Mouse (Mus musculus) CH12.LX (cell line): ENCODE measurements around the gene U2af1l4. TPM values are rescaled to one million over a fixed set of nuclear protein-coding genes. Genes with fewer than 3 reads are reported as not detected.

Source experiments
- DNase-seq: peaks from one replicate; pipeline ENCODE4 v3.0.0-alpha.2; 2013; ENCODE audit errors: extremely low read depth
- H3K27ac ChIP-seq: 2 replicates; pipeline ENCODE4 v1.5.1; 2012; ENCODE audit warnings: low read depth, mild to moderate bottlenecking, control low read depth, moderate library complexity; ENCODE audit not compliant: insufficient read depth
- H3K27me3 ChIP-seq: replicated peaks from 2 replicates; pipeline ENCODE3; 2012; ENCODE audit warnings: inconsistent platforms
- H3K36me3 ChIP-seq, 2 experiments: replicated peaks in 1 of 2; 2 replicates each; pipeline versions ENCODE3 to v1.6.1; 2012; ENCODE audit warnings: inconsistent platforms in 1 of 2, low read length in 1 of 2, mild to moderate bottlenecking in 1 of 2, mixed read lengths in 1 of 2, moderate library complexity in 1 of 2; ENCODE audit not compliant: control insufficient read depth in 1 of 2, insufficient read depth in 1 of 2
- H3K4me1 ChIP-seq, 2 experiments: 2 replicates each; pipeline ENCODE4 v1.6.1; 2012; ENCODE audit warnings: inconsistent platforms in 1 of 2, moderate library complexity in 1 of 2; ENCODE audit not compliant: insufficient read depth in 2 of 2, control insufficient read depth in 1 of 2
- H3K4me2 ChIP-seq: 2 replicates; pipeline ENCODE4 v1.6.1; 2012; ENCODE audit warnings: low read depth, mild to moderate bottlenecking, control low read depth; ENCODE audit not compliant: poor library complexity, insufficient read depth, severe bottlenecking
- H3K4me3 ChIP-seq, 3 experiments: fragments of 150-350 bp in 1 of 3; sonication (generic) in 1 of 3; replicated peaks in 1 of 3; 2 replicates each; pipeline versions ENCODE3 to v1.5.1; 2011 to 2012; ENCODE audit warnings: low read depth in 2 of 3, low read length in 2 of 3, mild to moderate bottlenecking in 2 of 3, moderate library complexity in 2 of 3, control low read depth in 1 of 3, improper control_type of control experiment in 1 of 3, inconsistent platforms in 1 of 3, mixed read lengths in 1 of 3; ENCODE audit not compliant: poor library complexity in 1 of 3
- H3K79me2 ChIP-seq: replicated peaks from 2 replicates; pipeline ENCODE4 v1.6.1; 2012; ENCODE audit warnings: mild to moderate bottlenecking, moderate library complexity; ENCODE audit not compliant: control insufficient read depth, poor library complexity, insufficient read depth, severe bottlenecking; ENCODE audit errors: extremely low read depth
- H3K9ac ChIP-seq: 2 replicates; pipeline ENCODE4 v1.6.1; 2012; ENCODE audit warnings: low read depth, mild to moderate bottlenecking, control low read depth, moderate library complexity; ENCODE audit not compliant: insufficient read depth
- H3K9me3 ChIP-seq: replicated peaks from 2 replicates; pipeline ENCODE3; 2012; ENCODE audit warnings: low read length, inconsistent platforms, mixed read lengths
- CHD1 ChIP-seq: IDR thresholded peaks from 2 replicates; pipeline ENCODE4 v1.6.1; 2012; ENCODE audit warnings: low read depth, low read length, improper control_type of control experiment, inconsistent platforms
- CHD2 ChIP-seq: IDR thresholded peaks from 2 replicates; pipeline ENCODE4 v1.6.1; 2011; ENCODE audit warnings: low read length, improper control_type of control experiment
- CTCF ChIP-seq, 2 experiments: IDR thresholded peaks in 1 of 2; conservative IDR thresholded peaks in 1 of 2; 2 replicates each; pipeline ENCODE4 v1.5.1; 2011 to 2012; ENCODE audit warnings: low read depth in 2 of 2, low read length in 2 of 2, improper control_type of control experiment in 1 of 2, inconsistent platforms in 1 of 2, mild to moderate bottlenecking in 1 of 2, moderate library complexity in 1 of 2
- E2F4 ChIP-seq: IDR thresholded peaks from 2 replicates; pipeline ENCODE4 v1.6.1; 2011; ENCODE audit warnings: low read depth, low read length, improper control_type of control experiment; ENCODE audit not compliant: insufficient replicate concordance
- ELF1 ChIP-seq: IDR thresholded peaks from 2 replicates; pipeline ENCODE4 v1.6.1; 2014; ENCODE audit warnings: low read depth, mild to moderate bottlenecking, inconsistent platforms, low read length, improper control_type of control experiment
- EP300 ChIP-seq: IDR thresholded peaks from 2 replicates; pipeline ENCODE4 v1.6.1; 2011; ENCODE audit warnings: low read length, improper control_type of control experiment
- HCFC1 ChIP-seq: IDR thresholded peaks from 2 replicates; pipeline ENCODE4 v1.6.1; 2012; ENCODE audit warnings: low read depth, mild to moderate bottlenecking, inconsistent platforms, low read length, improper control_type of control experiment
- JUN ChIP-seq: IDR thresholded peaks from 2 replicates; pipeline ENCODE4 v1.6.1; 2011; ENCODE audit warnings: low read depth, mild to moderate bottlenecking, low read length, improper control_type of control experiment, moderate library complexity; ENCODE audit not compliant: insufficient read depth
- JUND ChIP-seq: conservative IDR thresholded peaks from 2 replicates; pipeline ENCODE4 v1.6.1; 2011; ENCODE audit warnings: low read depth, low read length, improper control_type of control experiment
- KAT2A ChIP-seq: IDR thresholded peaks from 2 replicates; pipeline ENCODE4 v1.6.1; 2012; ENCODE audit warnings: low read length, improper control_type of control experiment, inconsistent platforms; ENCODE audit not compliant: insufficient replicate concordance
- MAX ChIP-seq: IDR thresholded peaks from 2 replicates; pipeline ENCODE4 v1.6.1; 2011; ENCODE audit warnings: low read length, improper control_type of control experiment
- MEF2A ChIP-seq: IDR thresholded peaks from 2 replicates; pipeline ENCODE4 v1.6.1; 2014; ENCODE audit warnings: low read depth, mild to moderate bottlenecking, inconsistent platforms, low read length, improper control_type of control experiment, borderline replicate concordance
- MXI1 ChIP-seq: IDR thresholded peaks from 2 replicates; pipeline ENCODE4 v1.6.1; 2011; ENCODE audit warnings: mild to moderate bottlenecking, low read depth, low read length, improper control_type of control experiment
- MYC ChIP-seq: IDR thresholded peaks from 2 replicates; pipeline ENCODE4 v1.6.1; 2011; ENCODE audit warnings: low read depth, mild to moderate bottlenecking, improper control_type of control experiment, low read length
- NRF1 ChIP-seq: IDR thresholded peaks from 2 replicates; pipeline ENCODE4 v1.6.1; 2014; ENCODE audit warnings: low read depth, mild to moderate bottlenecking, inconsistent platforms, low read length, improper control_type of control experiment, moderate library complexity
- POLR2A ChIP-seq: IDR thresholded peaks from 2 replicates; pipeline ENCODE4 v1.6.1; 2011; ENCODE audit warnings: low read depth, mild to moderate bottlenecking, improper control_type of control experiment, low read length
- POLR2AphosphoS2 ChIP-seq: IDR thresholded peaks from 2 replicates; pipeline ENCODE4 v1.6.1; 2011; ENCODE audit warnings: low read depth, low read length, improper control_type of control experiment
- RAD21 ChIP-seq: IDR thresholded peaks from 2 replicates; pipeline ENCODE4 v1.6.1; 2011; ENCODE audit warnings: low read depth, mild to moderate bottlenecking, low read length, improper control_type of control experiment, moderate library complexity
- RCOR1 ChIP-seq: conservative IDR thresholded peaks from 2 replicates; pipeline ENCODE4 v1.6.1; 2012; ENCODE audit warnings: low read depth, mild to moderate bottlenecking, inconsistent platforms, low read length, improper control_type of control experiment
- SIN3A ChIP-seq: IDR thresholded peaks from 2 replicates; pipeline ENCODE4 v1.6.1; 2012; ENCODE audit warnings: low read length, improper control_type of control experiment, inconsistent platforms
- SMC3 ChIP-seq: IDR thresholded peaks from 2 replicates; pipeline ENCODE4 v1.6.1; 2011; ENCODE audit warnings: low read depth, low read length, improper control_type of control experiment
- TBP ChIP-seq: conservative IDR thresholded peaks from 2 replicates; pipeline ENCODE4 v1.6.1; 2011; ENCODE audit warnings: low read depth, low read length, improper control_type of control experiment
- TCF12 ChIP-seq: IDR thresholded peaks from 2 replicates; pipeline ENCODE4 v1.6.1; 2014; ENCODE audit warnings: low read depth, mild to moderate bottlenecking, inconsistent platforms, low read length, improper control_type of control experiment
- UBTF ChIP-seq: IDR thresholded peaks from 2 replicates; pipeline ENCODE4 v1.6.1; 2012; ENCODE audit warnings: low read depth, mild to moderate bottlenecking, inconsistent platforms, low read length, improper control_type of control experiment, moderate library complexity
- USF1 ChIP-seq: IDR thresholded peaks from 2 replicates; pipeline ENCODE4 v1.6.1; 2014; ENCODE audit warnings: low read depth, mild to moderate bottlenecking, inconsistent platforms, low read length, improper control_type of control experiment
- ZC3H11A ChIP-seq: IDR thresholded peaks from 2 replicates; pipeline ENCODE4 v1.6.1; 2012; ENCODE audit warnings: low read depth, mild to moderate bottlenecking, inconsistent platforms, low read length, improper control_type of control experiment
- ZKSCAN1 ChIP-seq: IDR thresholded peaks from 2 replicates; pipeline ENCODE4 v1.6.1; 2012; ENCODE audit warnings: low read depth, inconsistent platforms, low read length, improper control_type of control experiment, borderline replicate concordance
- dilution Hi-C: fragments of 300-500 bp; cut with MboI; formaldehyde crosslinking; loops from 2 replicates; pipeline ENCODE4 v1.14.3; 2020; ENCODE audit warnings: low sequenced_read_pairs; ENCODE audit not compliant: extremely low pct_unique_long_range_greater_than_20kb, extremely low pct_ligation_motif_present
- in situ Hi-C: fragments of 300-500 bp; cut with MboI; formaldehyde crosslinking; loops from 3 replicates; pipeline ENCODE4 v1.14.3; 2019; ENCODE audit warnings: low sequenced_read_pairs, low pct_ligation_motif_present, low pct_unique_long_range_greater_than_20kb, mixed read lengths
- polyA plus RNA-seq: library from polyadenylated mRNA; unstranded; fragments of >175 nt; gene quantifications from 2 replicates; pipeline ENCODE4 v1.2.1, GENCODE M21; 2012; ENCODE audit warnings: low read depth; ENCODE audit not compliant: insufficient read length
- total RNA-seq, 2 experiments: library from RNA; depleted of rRNA; stranded (reverse); fragments of 300-350 nt in 1 of 2; fragments of >200 nt in 1 of 2; gene quantifications; 2 replicates each; pipeline ENCODE4 v1.2.3; 2012 to 2014

The U2af1l4 gene
- total and polyA plus RNA-seq, 3 experiments, result 51.5 to 60.8 (median 56.7) TPM

GRCm38 (mm10) chr7:30551445-30552101 lies 11.5 kb upstream of the U2af1l4 start:
- Histone ChIP-seq H3K4me3 (peak overlapping the region; percentile 71 to 93 (median 83)), H3K27ac (peak overlapping the region; percentile 92), H3K36me3 (peaks cover 24 to 48% of the 10 kb centered on the region in 2 experiments), H3K4me2 (peak overlapping the region; percentile 41; the same call in 1 of the 2 replicates)
- dilution Hi-C loops, result no loop called here
- TF ChIP-seq CTCF (conservative IDR thresholded peaks at IDR 0.05 in 1 of 2, IDR thresholded peaks at IDR 0.05 in 1 of 2; ENCODE audit: low read depth in 2 of 2, low read length in 2 of 2) (peak in 1 of 2 experiments; percentile 54; a peak in 2 of 4 replicates), MYC (peak; percentile 85; the same call in 1 of the 2 replicates), KAT2A (peak; percentile 83; the same call in 1 of the 2 replicates), UBTF (no peak), HCFC1 (peak; percentile 92), ELF1 (no peak)
- TF ChIP-seq, all 38 proteins: peak for 4
- DNase-seq, result no peak
- H3K9me3 ChIP-seq, result no peaks in the 10 kb centered on the region
- H3K27me3 ChIP-seq, result no peaks in the 10 kb centered on the region
- in situ Hi-C loops, result no loop called here
- H3K4me1 ChIP-seq, result peaks cover 2 to 20% of the 10 kb centered on the region in 2 experiments; a peak in 3 of 4 replicates
- no peaks in the 10 kb centered on the region; the same call in 1 of the 2 replicates for H3K79me2 ChIP-seq
- peak overlapping the region; percentile 71 for H3K9ac ChIP-seq

- peaks cover 2 to 21% of the 10 kb centered on the region in 2 experiments; a peak in 3 of 4 replicates for H3K4me1 ChIP-seq
- TF ChIP-seq MYC (peak; percentile 37; the same call in 1 of the 2 replicates), SMC3 (no peak), CHD1 (0 out of 2 replicates have a peak, but pooled peaks have one; percentile 53), CHD2 (peak; percentile 92), TBP (peak; percentile 95), MXI1 (peak; percentile 48), ZKSCAN1 (no peak), RAD21 (no peak), E2F4 (peak; percentile 78; the same call in 1 of the 2 replicates), EP300 (no peak), USF1 (no peak), POLR2A (peak; percentile 95), POLR2AphosphoS2 (peak; percentile 94), TCF12 (peak; percentile 79), ZC3H11A (no peak), SIN3A (peak; percentile 86), MAX (peak; percentile 67), NRF1 (peak; percentile 47), HCFC1 (peak; percentile 62; the same call in 1 of the 2 replicates), RCOR1 (no peak), KAT2A (0 out of 2 replicates have a peak, but pooled peaks have one; percentile 38), ELF1 (peak; percentile 53; the same call in 1 of the 2 replicates), MEF2A (no peak), UBTF (no peak), JUN (no peak), JUND (no peak)
Measured at GRCm38 (mm10) chr7:30552102-30553020, 10.7 kb upstream of the U2af1l4 start, which contains the start of the genes Hspb6 and Proser3. TSS of gene Hspb6 (plus strand) at chr7:30552178. TSS of gene Proser3 (minus strand) at chr7:30552299.

More at GRCm38 (mm10) chr7:30552102-30553020, 10.7 kb upstream of the U2af1l4 start, which contains the start of the genes Hspb6 and Proser3:
- H3K4me3 ChIP-seq, result peak within 1 kb of the TSS; percentile 71 to 93 (median 83)
- no peaks in the 10 kb centered on the region for H3K9me3 ChIP-seq
- no peaks in the 10 kb centered on the region for H3K27me3 ChIP-seq
- peak within 1 kb of the TSS; percentile 83 for H3K9ac ChIP-seq
- H3K4me2 ChIP-seq, result peak within 1 kb of the TSS; percentile 82
- no peaks in the 10 kb centered on the region; the same call in 1 of the 2 replicates for H3K79me2 ChIP-seq
- peak; percentile 99 for DNase-seq
- H3K36me3 ChIP-seq, result peaks cover 32 to 52% of the 10 kb centered on the region in 2 experiments
- dilution Hi-C loops (no loop called here), in situ Hi-C loops (no loop called here)
- peak within 1 kb of the TSS; percentile 92 for H3K27ac ChIP-seq
